Mouse (Mus musculus) embryonic fibroblast, embryonic 13.5 days (primary cell): ENCODE results near the gene Tnfrsf13b. TPM values are rescaled to one million over a fixed set of nuclear protein-coding genes. Genes with fewer than 3 reads are reported as not detected.
"Not testable (repeated sequence)": the region's sequence is repeated elsewhere in the genome, so short reads cannot be mapped to it uniquely, and the experiment has no call there.

Experiments
- H3K27ac ChIP-seq: 2 replicates; pipeline ENCODE4 v1.5.1; 2012; ENCODE audit warnings: low read length, control low read depth, inconsistent platforms; ENCODE audit not compliant: insufficient read depth
- H3K4me1 ChIP-seq: 2 replicates; pipeline ENCODE4 v1.6.1; 2011; ENCODE audit warnings: low read length; ENCODE audit not compliant: control insufficient read depth, insufficient read depth
- H3K4me3 ChIP-seq: 2 replicates; pipeline ENCODE4 v1.5.1; 2011; ENCODE audit warnings: mild to moderate bottlenecking, control low read depth, low read length; ENCODE audit not compliant: insufficient read depth
- CTCF ChIP-seq: IDR thresholded peaks from 2 replicates; pipeline ENCODE4 v1.5.1; 2011; ENCODE audit warnings: mild to moderate bottlenecking, control low read depth, low read length, moderate library complexity, borderline replicate concordance; ENCODE audit not compliant: insufficient read depth
- POLR2A ChIP-seq: IDR thresholded peaks from 2 replicates; pipeline ENCODE4 v1.6.1; 2011; ENCODE audit warnings: low read depth, mild to moderate bottlenecking, control low read depth, low read length, moderate library complexity
- polyA plus RNA-seq: library from polyadenylated mRNA; stranded (reverse); fragments of >200 nt; gene quantifications from 2 replicates; pipeline ENCODE4 v1.2.4, GENCODE M21; 2011; ENCODE audit warnings: low read depth; ENCODE audit not compliant: missing spikeins, insufficient read length

Tnfrsf13b gene
- polyA plus RNA-seq, 1 experiment, result not detected

DNA sequence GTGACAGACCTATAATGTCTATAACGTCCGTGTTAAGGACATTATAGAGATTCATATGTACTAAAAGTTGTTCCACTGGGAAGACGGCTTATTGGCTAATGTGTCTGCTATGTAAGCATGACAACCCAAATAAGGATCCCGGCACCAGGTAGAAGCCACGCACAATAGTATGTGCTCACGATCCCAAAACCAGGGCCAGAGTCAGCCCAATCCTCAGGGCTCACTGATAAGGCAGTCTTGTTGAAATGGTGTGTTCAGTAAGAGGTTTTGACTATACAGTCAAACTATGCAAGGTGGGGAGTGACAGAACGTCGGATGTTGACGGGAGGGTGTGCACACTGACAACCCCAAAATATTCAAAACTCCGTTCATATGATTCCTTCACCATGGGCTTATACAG is 38.3 kb downstream of the Tnfrsf13b start:
- Histone ChIP-seq H3K4me1 (no peaks in the 10 kb centered on the region), H3K4me3 (no peak overlapping the region), H3K27ac (no peak overlapping the region)
- TF ChIP-seq POLR2A (no peak), CTCF (no peak)

DNA sequence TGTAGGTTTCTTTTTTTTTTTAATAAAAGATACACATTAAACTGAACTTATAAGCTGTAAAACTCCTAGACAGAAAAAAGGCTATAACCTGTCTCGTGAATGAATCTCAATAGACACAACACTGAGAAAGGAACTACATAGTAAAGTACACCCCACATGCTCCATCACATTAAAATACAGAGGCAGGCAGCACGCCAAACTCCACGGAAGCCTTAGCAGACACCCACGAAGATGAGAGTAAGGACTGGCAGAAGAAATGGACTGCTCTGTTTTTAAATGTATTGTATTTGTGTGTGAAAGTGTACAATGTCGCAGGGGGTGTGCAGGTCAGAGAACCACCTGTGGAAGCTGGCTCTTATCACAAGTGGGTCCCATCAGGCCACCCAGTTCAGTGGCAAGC is 43.6 kb downstream of the Tnfrsf13b start:
- TF ChIP-seq CTCF (no peak), POLR2A (no peak)
- Histone ChIP-seq H3K4me3 (no peak overlapping the region), H3K4me1 (no peaks in the 10 kb centered on the region; the same call in 1 of the 2 replicates), H3K27ac (no peak overlapping the region)

- not testable (repeated sequence) for H3K4me1 ChIP-seq, H3K27ac ChIP-seq
- peak overlapping the region; percentile 96 for H3K4me3 ChIP-seq
These were observed 46.9 kb downstream of the Tnfrsf13b start for GRCm38 (mm10) chr11:61173477-61173876.

GRCm38 (mm10) chr11:61174291-61174820 is 47.8 kb downstream of the Tnfrsf13b start:
- TF ChIP-seq POLR2A, result no peak
- peak; percentile 53; the same call in 1 of the 2 replicates for TF ChIP-seq CTCF
- peak overlapping the region; percentile 61 for H3K27ac ChIP-seq
- H3K4me3 ChIP-seq, result peak overlapping the region; percentile 96
- peaks cover 4% of the 10 kb centered on the region for H3K4me1 ChIP-seq

DNA sequence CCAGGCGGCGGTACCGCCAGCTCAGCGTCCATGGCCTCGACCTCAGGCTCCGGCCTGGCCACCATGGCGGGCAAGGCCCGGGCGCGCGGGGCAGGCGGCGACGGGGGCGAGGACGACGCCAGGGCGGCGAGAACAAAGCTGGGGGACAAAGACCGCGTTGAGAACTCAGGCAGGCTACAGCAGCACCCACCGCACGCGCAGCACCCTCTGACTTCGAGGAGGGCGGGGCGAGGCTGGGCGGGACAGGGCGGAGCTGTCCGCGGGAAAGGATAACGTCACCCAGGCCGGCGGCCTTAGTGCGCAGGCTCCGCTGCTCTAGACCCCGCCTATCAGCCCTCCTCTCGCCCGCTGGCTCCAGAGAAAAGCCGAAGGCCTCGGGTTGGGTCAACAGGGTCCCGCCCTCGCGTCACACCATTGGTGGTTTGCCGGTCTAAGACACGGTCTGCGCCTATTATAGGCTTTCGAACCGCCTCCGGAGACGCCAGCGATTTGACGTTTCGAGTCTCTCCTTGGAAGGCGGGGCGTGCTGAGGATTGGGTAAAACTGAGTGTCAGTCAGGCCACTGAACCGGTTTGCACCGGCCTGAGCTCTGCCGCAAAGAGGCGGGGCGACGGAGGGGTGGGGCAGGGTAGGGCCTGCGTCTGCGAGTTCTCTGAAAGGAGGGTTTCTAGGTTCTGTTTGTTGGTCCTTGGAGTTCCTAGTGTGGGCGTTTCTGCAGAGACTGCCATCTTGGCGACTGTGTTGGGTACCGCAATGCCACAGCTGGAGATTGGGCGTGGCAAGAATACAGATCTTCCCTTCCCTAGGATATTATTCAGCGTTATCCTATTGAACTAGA is 48.5 kb downstream of the Tnfrsf13b start, which contains the start of gene Usp22:
Usp22 (minus strand) TSS at position 235 of the 838 bp plus-strand sequence.
- peak within 1 kb of the TSS; percentile 61 for H3K27ac ChIP-seq
- no peak for TF ChIP-seq CTCF
- peak; percentile 97 for TF ChIP-seq POLR2A
- peak within 1 kb of the TSS; percentile 96 for H3K4me3 ChIP-seq
- H3K4me1 ChIP-seq, result peaks cover 4% of the 10 kb centered on the region

DNA sequence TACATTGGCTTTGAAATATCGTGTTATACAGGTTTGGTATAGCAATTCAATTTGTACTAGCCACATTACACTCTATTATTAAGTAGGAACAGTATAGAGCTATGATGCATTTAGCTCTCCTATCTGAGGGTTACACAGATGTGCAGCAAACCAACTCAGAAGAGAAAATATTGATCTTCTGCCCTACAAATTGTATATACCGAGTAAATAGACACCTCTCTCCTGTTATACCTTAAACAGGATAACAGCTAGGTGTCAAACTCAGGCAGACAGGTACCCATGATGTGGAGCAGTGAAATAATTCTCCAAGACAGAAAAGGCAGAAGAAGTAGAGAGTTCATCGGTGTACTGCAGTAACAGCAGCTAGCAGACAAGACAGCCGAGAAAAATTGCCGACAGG is 49.2 kb downstream of the Tnfrsf13b start:
- TF ChIP-seq POLR2A (no peak), CTCF (no peak)
- Histone ChIP-seq H3K4me1 (peaks cover 4% of the 10 kb centered on the region), H3K27ac (no peak overlapping the region), H3K4me3 (no peak overlapping the region)

- Histone ChIP-seq H3K4me1 (peaks cover 4% of the 10 kb centered on the region), H3K27ac (no peak overlapping the region), H3K4me3 (no peak overlapping the region)
- TF ChIP-seq CTCF (no peak), POLR2A (no peak)
These were observed 49.8 kb downstream of the Tnfrsf13b start for GRCm38 (mm10) chr11:61176321-61176720.

- 0 out of 2 replicates have a peak overlapping the region, but pooled peaks have one; percentile 32 for H3K27ac ChIP-seq
- no peak for TF ChIP-seq POLR2A
- no peak for TF ChIP-seq CTCF
- peaks cover 4% of the 10 kb centered on the region for H3K4me1 ChIP-seq
- H3K4me3 ChIP-seq, result no peak overlapping the region
These were observed 53.8 kb downstream of the Tnfrsf13b start for GRCm38 (mm10) chr11:61180361-61180760.

DNA sequence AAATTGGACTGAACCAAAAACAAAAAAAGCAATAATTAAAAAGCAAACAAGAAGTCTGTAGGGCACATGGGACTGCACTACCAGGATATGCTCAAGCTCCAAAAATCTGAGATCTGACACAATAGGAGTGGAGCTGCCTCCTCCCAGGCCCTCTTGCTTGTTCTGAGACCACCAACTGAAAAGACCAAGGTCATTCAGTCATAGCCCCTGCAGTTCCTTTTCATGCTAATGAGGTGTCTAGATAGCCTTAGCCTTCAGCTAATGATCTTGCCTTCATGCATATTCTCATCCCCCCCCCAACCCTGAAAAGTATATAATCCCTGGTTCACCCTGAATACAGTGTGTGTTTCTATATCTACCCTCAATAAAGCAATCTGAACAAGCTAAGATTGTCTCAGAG is 55.1 kb downstream of the Tnfrsf13b start:
- no peak overlapping the region for H3K27ac ChIP-seq
- TF ChIP-seq POLR2A (no peak), CTCF (no peak)
- no peak overlapping the region for H3K4me3 ChIP-seq
- peaks cover 2% of the 10 kb centered on the region; the same call in 1 of the 2 replicates for H3K4me1 ChIP-seq

DNA sequence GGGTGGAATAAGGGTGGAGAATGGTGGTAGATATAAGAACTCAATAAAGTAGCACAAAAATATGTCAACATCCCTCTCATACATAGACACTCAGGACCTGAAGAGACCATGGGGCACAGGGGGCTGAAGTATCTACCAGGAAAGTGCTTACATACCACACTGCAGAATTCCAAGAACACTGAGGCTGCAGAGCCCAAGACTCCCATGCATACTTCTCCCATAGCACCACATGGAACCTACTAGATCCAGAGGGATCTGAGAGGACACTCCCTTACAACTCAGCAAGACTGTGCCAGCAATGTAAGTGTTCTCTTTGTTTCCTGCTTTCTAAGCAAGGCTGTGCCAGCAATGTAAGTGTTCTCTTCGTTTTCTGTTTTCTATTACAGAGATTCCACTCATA is 57.3 kb downstream of the Tnfrsf13b start:
- Histone ChIP-seq H3K27ac (no peak overlapping the region), H3K4me1 (no peaks in the 10 kb centered on the region), H3K4me3 (no peak overlapping the region)
- no peak for TF ChIP-seq POLR2A
- no peak for TF ChIP-seq CTCF
